Mouse (Mus musculus) limb, embryonic 10.5 days (tissue): ENCODE data around the gene Lpcat4. TPM values are rescaled to one million over a fixed set of nuclear protein-coding genes. Genes with fewer than 3 reads are reported as not detected.

Source experiments
- DNase-seq: peaks from one replicate; pipeline ENCODE4 v3.0.0-alpha.2; 2017; ENCODE audit warnings: low spot score
- H3K27ac ChIP-seq: fragments of 300-500 bp; sonication (generic); 2 replicates; pipeline ENCODE4 v1.5.1; 2016; ENCODE audit warnings: mild to moderate bottlenecking
- H3K27me3 ChIP-seq: fragments of 300-500 bp; sonication (generic); 2 replicates; pipeline ENCODE4 v1.6.1; 2016; ENCODE audit warnings: low read depth, mild to moderate bottlenecking; ENCODE audit not compliant: poor library complexity, severe bottlenecking
- H3K36me3 ChIP-seq: fragments of 300-500 bp; sonication (generic); 2 replicates; pipeline ENCODE4 v1.6.1; 2016; ENCODE audit warnings: mild to moderate bottlenecking, moderate library complexity
- H3K4me1 ChIP-seq: fragments of 300-500 bp; sonication (generic); 2 replicates; pipeline ENCODE4 v1.6.1; 2016
- H3K4me3 ChIP-seq: fragments of 300-500 bp; sonication (generic); 2 replicates; pipeline ENCODE4 v1.5.1; 2016; ENCODE audit warnings: mild to moderate bottlenecking, moderate library complexity
- H3K9me3 ChIP-seq: fragments of 300-500 bp; sonication (generic); replicated peaks from 2 replicates; pipeline ENCODE4 v1.6.1; 2016; ENCODE audit warnings: mild to moderate bottlenecking
- WGBS: fragments of 180-500 bp; shearing (Covaris S2); methylation state at CpG from one replicate; pipeline ENCODE4 v1.1.7; 2016; 5-methylcytosine and 5-hydroxymethylcytosine counted together
- polyA plus RNA-seq: library from polyadenylated mRNA; unstranded; fragments of >200 nt; fragmentation: Nextera tagmentation; extraction: Ambion mirVana; gene quantifications from 2 replicates; pipeline ENCODE4 v1.2.1, GENCODE M21; 2016

Gene Lpcat4
- polyA plus RNA-seq, 1 experiment from 2014 or later: 15.0 TPM

DNA sequence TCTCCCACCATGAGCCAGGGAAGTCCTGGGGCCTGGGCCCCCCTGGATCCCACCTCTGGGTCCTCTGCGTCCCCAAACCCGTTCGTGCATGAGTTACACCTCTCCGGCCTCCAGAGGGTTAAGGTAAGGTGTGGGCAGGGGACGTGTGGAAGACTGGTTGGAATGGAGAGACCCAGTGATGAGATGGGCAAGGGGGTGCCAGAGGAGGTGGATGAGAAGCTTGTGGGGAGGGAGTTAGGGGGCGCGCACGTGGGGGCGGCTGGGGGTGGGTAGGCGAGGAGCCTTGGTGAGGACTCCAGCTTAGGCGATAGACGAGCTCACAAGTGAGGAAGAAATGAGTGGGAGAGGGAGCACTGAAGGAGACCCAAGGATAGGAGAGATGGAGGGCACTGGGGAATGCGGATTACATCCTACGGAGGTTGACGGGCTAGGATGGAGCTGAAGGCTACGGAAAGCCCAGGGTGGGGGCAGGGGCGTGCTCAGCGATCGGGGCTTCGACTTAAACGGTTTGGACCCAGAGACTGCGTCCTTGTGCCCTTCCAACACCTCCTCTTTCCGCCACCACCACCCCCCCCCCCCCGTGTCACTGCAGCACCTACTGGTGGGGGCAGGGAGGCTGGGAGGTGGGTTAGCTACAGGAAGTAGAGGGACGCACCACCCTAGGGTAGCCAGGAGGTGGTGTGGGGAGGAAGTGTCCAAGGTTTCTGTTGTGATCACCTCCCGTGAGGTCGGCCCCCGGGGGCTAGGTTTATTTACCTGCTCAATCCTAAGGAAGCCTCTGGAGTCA is 860 bp downstream of the Lpcat4 start:
- Histone ChIP-seq H3K4me1 (peaks cover 36% of the 10 kb centered on the region), H3K4me3 (peak overlapping the region; percentile 70), H3K27ac (peak overlapping the region; percentile 95), H3K9me3 (no peaks in the 10 kb centered on the region), H3K36me3 (peaks cover 16% of the 10 kb centered on the region), H3K27me3 (no peaks in the 10 kb centered on the region)
- WGBS: under 1% methylated on average over 26 of the region's 28 CpGs
- DNase-seq: peak; percentile 53

DNA sequence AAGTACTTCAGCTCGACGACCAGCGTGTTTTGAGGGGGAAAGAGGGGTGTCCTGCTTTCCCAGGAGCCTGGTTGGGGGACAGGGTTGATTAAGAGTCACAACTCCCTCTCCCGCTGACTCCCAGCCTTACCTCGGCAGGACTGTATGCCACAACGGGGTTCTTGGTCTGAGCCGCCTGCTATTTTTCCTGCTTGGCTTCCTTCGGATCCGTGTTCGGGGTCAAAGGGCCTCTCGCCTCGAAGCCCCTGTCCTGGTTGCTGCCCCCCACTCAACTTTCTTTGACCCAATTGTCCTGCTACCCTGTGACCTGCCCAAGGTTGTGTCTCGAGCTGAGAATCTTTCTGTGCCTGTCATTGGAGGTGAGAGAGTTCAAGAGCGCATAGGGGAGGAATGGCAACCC is 2.5 kb downstream of the Lpcat4 start:
- H3K4me1 ChIP-seq: peaks cover 36% of the 10 kb centered on the region
- no peaks in the 10 kb centered on the region for H3K27me3 ChIP-seq
- H3K36me3 ChIP-seq: peaks cover 30% of the 10 kb centered on the region
- no peak overlapping the region for H3K4me3 ChIP-seq
- H3K9me3 ChIP-seq: no peaks in the 10 kb centered on the region
- 83% methylated on average over 14 of the region's 14 CpGs for WGBS
- no peak overlapping the region for H3K27ac ChIP-seq
- no peak for DNase-seq

DNA sequence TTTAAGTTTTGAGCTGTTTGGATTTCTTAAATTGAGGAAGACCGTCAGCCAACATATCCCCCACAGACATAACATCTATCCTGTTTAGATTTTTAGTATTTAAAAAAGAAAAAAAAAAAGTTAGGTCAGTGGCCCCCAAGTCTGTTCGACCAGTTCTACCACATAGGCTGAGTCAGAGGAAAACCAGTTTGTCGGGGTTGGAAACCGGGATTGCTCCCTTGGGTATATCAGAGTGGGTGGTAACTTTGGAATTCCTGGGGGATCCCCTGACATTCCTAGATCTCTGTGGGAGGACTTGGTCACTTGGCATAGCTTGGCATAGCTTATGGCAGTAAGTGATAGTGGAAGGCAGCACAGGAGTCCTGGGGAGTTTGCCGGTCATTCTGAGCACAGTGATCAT is 6.0 kb downstream of the Lpcat4 start:
- H3K4me3 ChIP-seq: no peak overlapping the region
- peaks cover 17% of the 10 kb centered on the region for H3K4me1 ChIP-seq
- DNase-seq: no peak
- H3K27me3 ChIP-seq: no peaks in the 10 kb centered on the region
- peaks cover 34% of the 10 kb centered on the region for H3K36me3 ChIP-seq
- 90% methylated on average over 5 of the region's 5 CpGs for WGBS
- H3K27ac ChIP-seq: no peak overlapping the region
- H3K9me3 ChIP-seq: no peaks in the 10 kb centered on the region

DNA sequence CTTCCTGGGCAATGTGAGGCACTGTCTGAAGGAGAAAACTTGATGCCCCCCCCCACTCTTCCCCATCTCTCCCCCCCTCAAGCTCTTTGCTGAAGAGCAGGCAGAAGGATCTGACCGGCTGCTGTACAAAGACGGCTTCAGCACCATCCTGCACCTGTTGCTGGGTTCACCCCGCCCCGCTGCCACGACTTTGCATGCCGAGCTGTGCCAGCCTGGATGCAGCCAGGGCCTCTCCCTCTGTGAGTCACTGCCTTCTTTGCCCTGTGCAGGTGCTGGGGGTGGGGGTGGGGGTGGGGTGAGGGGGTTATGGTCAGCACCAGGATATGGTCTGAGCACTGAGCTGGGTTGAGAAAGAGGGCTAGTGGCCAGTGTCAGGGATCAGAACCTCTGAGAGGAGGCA is 6.9 kb downstream of the Lpcat4 start:
- no peak for DNase-seq
- 96% methylated on average over 6 of the region's 6 CpGs for WGBS
- Histone ChIP-seq H3K4me1 (peaks cover 8% of the 10 kb centered on the region), H3K36me3 (peaks cover 34% of the 10 kb centered on the region), H3K27me3 (no peaks in the 10 kb centered on the region), H3K4me3 (no peak overlapping the region), H3K27ac (no peak overlapping the region), H3K9me3 (no peaks in the 10 kb centered on the region)

DNA sequence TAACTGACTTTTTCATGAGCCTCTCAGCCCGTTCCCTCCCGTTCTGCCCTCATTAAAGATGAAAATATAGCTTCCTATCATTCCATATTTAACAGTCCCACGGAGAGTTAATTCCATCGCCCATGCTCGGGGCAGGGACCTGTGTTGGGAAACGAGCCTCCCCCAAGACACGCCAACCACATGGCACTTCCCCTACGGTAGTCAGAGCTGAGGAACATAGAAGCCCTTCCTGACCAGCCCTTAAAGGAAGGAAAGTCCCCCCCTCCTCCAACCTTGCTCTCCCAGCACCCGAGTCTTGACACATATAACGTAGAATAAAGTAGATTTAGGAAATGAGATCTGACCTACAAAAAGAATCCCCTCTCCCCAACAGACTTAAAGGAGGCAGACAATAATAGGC is 8.1 kb downstream of the Lpcat4 start:
- Histone ChIP-seq H3K36me3 (peaks cover 34% of the 10 kb centered on the region), H3K9me3 (no peaks in the 10 kb centered on the region), H3K27me3 (no peaks in the 10 kb centered on the region), H3K4me1 (peaks cover 9% of the 10 kb centered on the region), H3K27ac (no peak overlapping the region), H3K4me3 (no peak overlapping the region)
- 90% methylated on average over 10 of the region's 10 CpGs for WGBS
- DNase-seq: no peak

DNA sequence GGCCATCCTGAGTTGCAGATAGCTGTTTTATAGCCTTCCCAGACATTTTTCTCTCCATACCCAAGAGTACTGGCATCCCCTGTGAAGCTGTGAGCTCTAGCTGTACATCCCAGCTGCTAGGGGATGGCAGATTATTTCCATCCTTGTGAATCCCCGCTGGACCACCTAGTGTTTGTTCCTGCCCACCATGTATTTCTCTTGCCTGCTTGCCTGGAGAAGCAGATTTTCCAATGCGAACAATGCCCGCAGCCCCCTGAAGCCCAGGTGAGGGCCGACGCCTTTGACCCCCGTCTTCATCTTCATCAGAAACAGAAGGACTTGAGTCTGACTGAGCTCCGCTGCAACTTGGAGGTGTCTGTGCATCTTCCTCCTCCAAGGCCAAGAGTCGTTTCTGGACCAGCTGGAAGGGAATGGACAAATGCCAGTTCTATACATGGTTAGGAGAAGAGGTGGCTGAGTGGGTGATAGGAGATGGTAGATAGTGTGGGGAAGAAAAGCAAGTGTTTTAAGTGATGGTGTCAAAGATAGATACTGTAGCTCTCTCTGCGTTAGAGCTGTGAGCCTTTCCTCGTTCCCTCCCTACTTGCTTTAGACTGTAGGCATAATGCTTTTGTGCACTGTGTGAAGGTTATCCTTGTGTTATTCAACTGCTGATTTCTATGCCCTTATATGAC is 10.6 kb downstream of the Lpcat4 start:
- H3K4me3 ChIP-seq: no peak overlapping the region
- WGBS: 92% methylated on average over 10 of the region's 10 CpGs
- no peaks in the 10 kb centered on the region for H3K27me3 ChIP-seq
- H3K27ac ChIP-seq: no peak overlapping the region
- H3K36me3 ChIP-seq: peaks cover 19% of the 10 kb centered on the region
- H3K9me3 ChIP-seq: no peaks in the 10 kb centered on the region
- DNase-seq: no peak
- H3K4me1 ChIP-seq: peaks cover 3% of the 10 kb centered on the region; the same call in 1 of the 2 replicates

DNA sequence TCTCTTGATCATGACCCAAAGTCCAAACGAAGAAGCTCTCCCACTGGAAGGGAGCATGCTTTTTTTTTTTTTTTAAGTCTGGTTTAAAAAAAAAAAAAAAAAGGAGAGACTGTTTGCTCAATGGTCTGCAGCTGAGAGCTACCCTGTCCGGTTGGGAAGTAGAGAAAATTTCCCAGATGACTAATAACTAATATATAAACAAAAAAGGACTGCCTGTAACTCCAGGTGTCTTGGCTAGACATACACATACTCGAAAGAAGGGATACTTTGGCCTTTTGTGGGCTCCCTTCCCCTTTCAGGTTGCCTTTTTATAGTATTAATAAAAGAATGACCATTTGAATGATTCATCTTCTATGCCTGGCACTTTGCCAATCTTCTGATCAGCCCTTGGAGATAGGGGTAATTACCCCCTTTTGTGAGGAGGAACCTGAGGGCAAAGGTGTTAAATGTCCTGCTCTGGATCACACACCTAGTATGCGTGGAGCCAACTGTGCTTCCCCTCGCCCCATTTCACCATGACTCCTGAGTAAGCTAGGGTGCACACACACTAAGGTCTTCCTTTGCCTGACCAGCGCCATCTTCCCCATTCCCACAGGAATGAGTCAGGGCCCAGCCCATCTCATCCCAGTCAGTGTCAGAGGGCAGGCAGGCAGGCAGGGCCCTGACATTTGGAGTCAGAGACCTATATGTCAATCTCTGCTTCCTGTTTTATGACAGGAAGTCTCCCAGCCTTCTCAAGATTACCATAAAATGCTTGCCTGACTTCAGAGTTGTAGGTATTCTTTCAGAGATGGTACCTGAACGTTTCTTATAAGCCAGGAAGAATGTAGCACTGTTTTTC is 15.6 kb downstream of the Lpcat4 start:
- Histone ChIP-seq H3K4me1 (peaks cover 3% of the 10 kb centered on the region; the same call in 1 of the 2 replicates), H3K36me3 (no peaks in the 10 kb centered on the region), H3K4me3 (no peak overlapping the region), H3K9me3 (no peaks in the 10 kb centered on the region), H3K27ac (no peak overlapping the region), H3K27me3 (no peaks in the 10 kb centered on the region)
- DNase-seq: no peak
- WGBS: 81% methylated on average over 7 of the region's 7 CpGs

DNA sequence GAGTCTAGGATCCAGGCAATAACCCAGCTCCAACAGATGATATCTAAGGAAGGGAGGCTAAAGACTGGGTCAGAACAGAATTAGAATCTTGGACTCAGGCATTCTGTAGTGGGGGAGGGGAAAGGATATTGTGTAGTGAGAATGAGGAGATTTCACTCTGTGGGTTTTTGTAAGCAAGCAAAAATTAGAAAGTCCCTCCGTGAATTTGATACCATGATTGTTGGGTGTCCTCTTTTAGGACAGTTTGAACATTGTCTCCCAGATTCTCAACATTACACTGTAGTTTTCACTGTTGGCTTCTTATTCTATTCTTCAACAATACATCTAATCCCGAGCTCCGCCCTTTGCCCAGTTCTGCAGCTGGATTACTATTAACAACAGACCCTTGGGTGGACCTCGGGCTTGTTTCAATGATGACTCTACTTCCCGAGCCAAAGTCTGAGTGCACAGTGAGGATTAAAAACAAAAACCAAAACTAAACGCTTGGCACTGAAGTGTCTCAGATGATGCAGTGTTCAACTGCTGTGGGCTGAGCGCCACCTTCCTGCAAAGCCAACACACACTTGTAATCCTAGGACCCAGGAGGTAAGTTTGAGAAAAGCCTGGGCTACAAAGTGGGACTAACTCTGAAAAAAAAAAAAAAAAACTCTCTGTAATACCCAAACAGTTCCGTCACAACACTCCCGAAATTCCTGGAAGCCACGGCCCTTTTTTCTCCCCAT is 20.1 kb downstream of the Lpcat4 start, which contains the start of gene Nutm1:
TSS of gene Nutm1 (minus strand) at position 51 of the 722 bp plus-strand sequence.
- H3K4me3 ChIP-seq: no peak within 1 kb of the TSS
- no peak for DNase-seq
- H3K4me1 ChIP-seq: peaks cover 7% of the 10 kb centered on the region
- peaks cover 4% of the 10 kb centered on the region; the same call in 1 of the 2 replicates for H3K36me3 ChIP-seq
- no peak within 1 kb of the TSS for H3K27ac ChIP-seq
- H3K9me3 ChIP-seq: no peaks in the 10 kb centered on the region
- no peaks in the 10 kb centered on the region for H3K27me3 ChIP-seq
- 81% methylated on average over 10 of the region's 10 CpGs for WGBS

DNA sequence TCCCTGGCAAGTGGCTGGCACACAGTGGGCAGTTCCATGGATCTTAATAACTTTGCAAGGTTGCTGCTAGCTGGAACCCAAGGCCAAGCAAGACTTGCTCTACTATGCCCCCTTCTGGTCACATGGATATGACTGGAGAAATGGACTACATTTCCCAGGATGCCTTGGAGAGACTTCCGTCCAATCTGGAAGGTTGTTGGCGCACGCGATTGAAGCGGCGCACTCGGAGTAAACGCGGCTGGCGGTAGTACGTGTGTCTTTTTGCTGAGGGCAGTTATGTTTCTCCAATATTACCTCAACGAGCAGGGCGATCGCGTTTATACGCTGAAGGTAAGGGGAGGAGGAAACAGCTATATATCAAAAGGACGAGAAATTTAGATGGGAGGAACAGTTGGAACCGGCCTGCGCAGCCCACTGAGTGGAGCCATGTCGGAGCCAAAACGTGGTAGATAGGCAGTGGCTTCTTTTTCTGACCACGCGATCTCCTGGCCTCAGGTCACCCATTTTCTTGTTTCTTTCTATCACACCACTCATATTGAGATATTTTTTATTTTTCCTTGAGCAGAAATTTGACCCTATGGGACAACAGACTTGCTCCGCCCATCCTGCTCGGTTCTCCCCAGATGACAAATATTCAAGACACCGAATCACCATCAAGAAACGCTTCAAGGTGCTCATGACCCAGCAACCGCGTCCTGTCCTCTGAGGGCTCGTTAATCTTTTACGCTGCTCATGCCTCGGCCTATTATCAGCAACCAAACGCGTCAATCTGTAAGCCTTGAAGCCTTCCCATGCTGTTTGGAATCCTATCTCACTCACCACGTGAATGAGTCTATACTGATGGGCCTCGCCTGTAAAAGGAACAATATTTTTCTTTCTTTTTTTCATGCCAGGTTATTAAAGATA is 22.7 kb downstream of the Lpcat4 start, which contains the start of gene Nop10:
TSS of gene Nop10 (plus strand) at position 179 of the 906 bp plus-strand sequence.
- Histone ChIP-seq H3K9me3 (no peaks in the 10 kb centered on the region), H3K27ac (peak within 1 kb of the TSS; percentile 86), H3K36me3 (peaks cover 4% of the 10 kb centered on the region; the same call in 1 of the 2 replicates), H3K27me3 (no peaks in the 10 kb centered on the region), H3K4me1 (peaks cover 22% of the 10 kb centered on the region), H3K4me3 (peak within 1 kb of the TSS; percentile 70)
- DNase-seq: peak; percentile 82
- under 1% methylated on average over 36 of the region's 36 CpGs for WGBS

DNA sequence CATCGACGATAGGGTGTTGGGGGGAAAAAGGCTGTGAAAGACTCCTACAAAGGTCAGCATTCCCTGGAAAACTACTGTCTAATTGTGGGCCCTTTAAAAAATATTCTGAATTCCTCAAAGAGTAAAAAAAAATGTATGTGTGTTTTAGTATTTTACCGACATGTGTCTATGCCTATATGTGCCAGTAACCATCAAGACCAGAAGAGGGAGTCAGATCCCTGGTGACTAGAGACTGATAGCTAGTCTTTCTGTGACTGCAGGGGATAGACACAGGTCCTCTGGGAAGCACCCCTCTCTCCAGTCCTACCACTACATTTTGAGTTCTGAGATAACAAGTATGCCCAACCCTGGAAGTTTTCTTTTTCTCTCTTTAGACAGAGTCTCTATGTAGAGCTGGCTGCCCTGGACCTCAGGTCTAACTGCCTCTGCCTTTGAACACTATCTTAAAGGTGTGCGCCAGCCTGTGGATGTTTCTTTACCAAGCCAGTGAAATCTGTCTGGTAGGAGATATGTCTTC is 23.6 kb downstream of the Lpcat4 start:
- DNase-seq: no peak
- peak overlapping the region; percentile 86; the same call in 1 of the 2 replicates for H3K27ac ChIP-seq
- H3K36me3 ChIP-seq: peaks cover 4% of the 10 kb centered on the region; the same call in 1 of the 2 replicates
- peak overlapping the region; percentile 70 for H3K4me3 ChIP-seq
- H3K9me3 ChIP-seq: no peaks in the 10 kb centered on the region
- no peaks in the 10 kb centered on the region for H3K27me3 ChIP-seq
- 39% methylated on average over 4 of the region's 4 CpGs for WGBS
- H3K4me1 ChIP-seq: peaks cover 27% of the 10 kb centered on the region

DNA sequence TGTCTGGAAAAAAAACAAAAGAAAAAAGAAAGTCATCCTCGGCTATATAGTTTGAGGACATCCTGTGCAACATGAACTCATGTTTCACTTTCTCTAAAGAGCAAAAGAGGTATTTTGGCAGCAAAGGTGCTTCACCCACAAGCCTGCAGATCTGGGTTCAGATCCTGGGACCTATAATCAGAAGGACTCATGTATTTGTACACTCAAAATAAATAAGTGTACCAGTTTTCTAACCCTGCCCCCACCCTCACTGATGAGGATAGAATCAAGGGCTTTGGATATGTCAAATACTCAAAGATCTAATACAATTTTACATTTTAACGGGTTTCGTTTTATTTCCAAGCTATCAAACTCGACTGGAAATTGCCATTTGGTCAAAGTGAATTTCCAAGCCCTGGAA is 25.1 kb downstream of the Lpcat4 start:
- DNase-seq: no peak
- H3K4me3 ChIP-seq: no peak overlapping the region
- no peaks in the 10 kb centered on the region for H3K27me3 ChIP-seq
- 85% methylated on average over 4 of the region's 4 CpGs for WGBS
- H3K27ac ChIP-seq: no peak overlapping the region
- H3K4me1 ChIP-seq: peaks cover 27% of the 10 kb centered on the region
- H3K36me3 ChIP-seq: peaks cover 4% of the 10 kb centered on the region; the same call in 1 of the 2 replicates
- no peaks in the 10 kb centered on the region for H3K9me3 ChIP-seq
